Mouse (Mus musculus) limb, embryonic 10.5 days (tissue): ENCODE measurements at regions not wholly inside any gene's neighbourhood (a gene's known extent, or its start where the extent isn't known, plus 50 kb on each side); places are given as distances from the start of the nearest gene placed in this dataset.

Experiments used
- DNase-seq: peaks from one replicate; pipeline ENCODE4 v3.0.0-alpha.2; 2017; ENCODE audit warnings: low spot score
- H3K27ac ChIP-seq: fragments of 300-500 bp; sonication (generic); 2 replicates; pipeline ENCODE4 v1.5.1; 2016; ENCODE audit warnings: mild to moderate bottlenecking
- H3K27me3 ChIP-seq: fragments of 300-500 bp; sonication (generic); 2 replicates; pipeline ENCODE4 v1.6.1; 2016; ENCODE audit warnings: low read depth, mild to moderate bottlenecking; ENCODE audit not compliant: poor library complexity, severe bottlenecking
- H3K36me3 ChIP-seq: fragments of 300-500 bp; sonication (generic); 2 replicates; pipeline ENCODE4 v1.6.1; 2016; ENCODE audit warnings: mild to moderate bottlenecking, moderate library complexity
- H3K4me1 ChIP-seq: fragments of 300-500 bp; sonication (generic); 2 replicates; pipeline ENCODE4 v1.6.1; 2016
- H3K4me3 ChIP-seq: fragments of 300-500 bp; sonication (generic); 2 replicates; pipeline ENCODE4 v1.5.1; 2016; ENCODE audit warnings: mild to moderate bottlenecking, moderate library complexity
- H3K9me3 ChIP-seq: fragments of 300-500 bp; sonication (generic); replicated peaks from 2 replicates; pipeline ENCODE4 v1.6.1; 2016; ENCODE audit warnings: mild to moderate bottlenecking
- WGBS: fragments of 180-500 bp; shearing (Covaris S2); methylation state at CpG from one replicate; pipeline ENCODE4 v1.1.7; 2016; 5-methylcytosine and 5-hydroxymethylcytosine counted together

- Histone ChIP-seq H3K9me3 (no peaks in the 10 kb centered on the region), H3K4me1 (peaks cover 30% of the 10 kb centered on the region), H3K4me3 (no peak overlapping the region), H3K36me3 (no peaks in the 10 kb centered on the region), H3K27me3 (no peaks in the 10 kb centered on the region), H3K27ac (no peak overlapping the region)
- WGBS = 8% methylated on average over 5 of the region's 5 CpGs
- DNase-seq = no peak
Observed at GRCm38 (mm10) chr7:69810873-69811272, 555.7 kb downstream of the Nr2f2 start.

- 57% methylated on average over 8 of the region's 8 CpGs for WGBS
- H3K4me1 ChIP-seq = peaks cover 24% of the 10 kb centered on the region
- no peaks in the 10 kb centered on the region for H3K9me3 ChIP-seq
- no peak overlapping the region for H3K4me3 ChIP-seq
- no peak for DNase-seq
- H3K27me3 ChIP-seq = no peaks in the 10 kb centered on the region
- H3K27ac ChIP-seq = no peak overlapping the region
- no peaks in the 10 kb centered on the region for H3K36me3 ChIP-seq
Observed at GRCm38 (mm10) chr7:69807220-69807619, 559.3 kb downstream of the Nr2f2 start.

- Histone ChIP-seq H3K27me3 (no peaks in the 10 kb centered on the region), H3K4me1 (no peaks in the 10 kb centered on the region), H3K27ac (no peak overlapping the region), H3K4me3 (no peak overlapping the region), H3K36me3 (no peaks in the 10 kb centered on the region), H3K9me3 (no peaks in the 10 kb centered on the region)
- DNase-seq = no peak
- 86% methylated on average over 5 of the region's 5 CpGs for WGBS
Observed at GRCm38 (mm10) chr7:69770980-69771348, 595.6 kb downstream of the Nr2f2 start.

GRCm38 (mm10) chr7:69770313-69770979 is 596.1 kb downstream of the Nr2f2 start:
- WGBS = 69% methylated on average over 22 of the region's 22 CpGs
- Histone ChIP-seq H3K36me3 (no peaks in the 10 kb centered on the region), H3K4me1 (no peaks in the 10 kb centered on the region), H3K9me3 (no peaks in the 10 kb centered on the region), H3K27me3 (no peaks in the 10 kb centered on the region), H3K4me3 (no peak overlapping the region), H3K27ac (no peak overlapping the region)
- peak; percentile 28 for DNase-seq

GRCm38 (mm10) chr7:69766451-69766850 is 600.1 kb downstream of the Nr2f2 start:
- Histone ChIP-seq H3K36me3 (no peaks in the 10 kb centered on the region), H3K9me3 (no peaks in the 10 kb centered on the region), H3K4me1 (no peaks in the 10 kb centered on the region), H3K27me3 (no peaks in the 10 kb centered on the region), H3K27ac (no peak overlapping the region), H3K4me3 (no peak overlapping the region)
- DNase-seq = peak; percentile 29
- WGBS = 50% methylated on average over 4 of the region's 4 CpGs

- WGBS = 36% methylated on average over 6 of the region's 6 CpGs
- H3K4me3 ChIP-seq = no peak overlapping the region
- no peaks in the 10 kb centered on the region for H3K27me3 ChIP-seq
- H3K9me3 ChIP-seq = no peaks in the 10 kb centered on the region
- no peaks in the 10 kb centered on the region for H3K36me3 ChIP-seq
- H3K4me1 ChIP-seq = peaks cover 11% of the 10 kb centered on the region
- DNase-seq = no peak
- no peak overlapping the region for H3K27ac ChIP-seq
Observed at GRCm38 (mm10) chr7:69740495-69740894, 626.0 kb downstream of the Nr2f2 start.

GRCm38 (mm10) chr7:69738998-69739397 is 627.5 kb downstream of the Nr2f2 start:
- H3K4me1 ChIP-seq = peaks cover 11% of the 10 kb centered on the region
- H3K36me3 ChIP-seq = no peaks in the 10 kb centered on the region
- no peaks in the 10 kb centered on the region for H3K27me3 ChIP-seq
- WGBS = 90% methylated on average over 7 of the region's 7 CpGs
- DNase-seq = no peak
- no peaks in the 10 kb centered on the region for H3K9me3 ChIP-seq
- H3K4me3 ChIP-seq = no peak overlapping the region
- H3K27ac ChIP-seq = no peak overlapping the region

GRCm38 (mm10) chr7:69715081-69715480 is 651.5 kb downstream of the Nr2f2 start:
- no peaks in the 10 kb centered on the region for H3K4me1 ChIP-seq
- DNase-seq = no peak
- no peaks in the 10 kb centered on the region for H3K9me3 ChIP-seq
- no peaks in the 10 kb centered on the region for H3K27me3 ChIP-seq
- no peaks in the 10 kb centered on the region for H3K36me3 ChIP-seq
- WGBS = 91% methylated on average over 5 of the region's 5 CpGs
- no peak overlapping the region for H3K4me3 ChIP-seq
- no peak overlapping the region for H3K27ac ChIP-seq

- Histone ChIP-seq H3K9me3 (no peaks in the 10 kb centered on the region), H3K36me3 (no peaks in the 10 kb centered on the region), H3K4me3 (no peak overlapping the region), H3K4me1 (no peaks in the 10 kb centered on the region), H3K27ac (no peak overlapping the region), H3K27me3 (no peaks in the 10 kb centered on the region)
- WGBS = 84% methylated on average over 1 of the region's 1 CpGs
- DNase-seq = no peak
Observed at GRCm38 (mm10) chr7:69670211-69670610, 696.3 kb downstream of the Nr2f2 start.

GRCm38 (mm10) chr7:69655583-69655982 is 711.0 kb downstream of the Nr2f2 start:
- no peaks in the 10 kb centered on the region for H3K36me3 ChIP-seq
- 17% methylated on average over 9 of the region's 9 CpGs for whole genome bisulfite sequencing
- H3K9me3 ChIP-seq = no peaks in the 10 kb centered on the region
- no peak overlapping the region for H3K4me3 ChIP-seq
- no peak for DNase-seq
- H3K27me3 ChIP-seq = 0 out of 2 replicates have a peak, but pooled peaks cover 4% of the 10 kb centered on the region
- H3K27ac ChIP-seq = no peak overlapping the region
- peaks cover 4% of the 10 kb centered on the region; the same call in 1 of the 2 replicates for H3K4me1 ChIP-seq

GRCm38 (mm10) chr7:69645449-69645848 is 721.1 kb downstream of the Nr2f2 start:
- Histone ChIP-seq H3K4me1 (no peaks in the 10 kb centered on the region), H3K27ac (no peak overlapping the region), H3K36me3 (no peaks in the 10 kb centered on the region), H3K27me3 (no peaks in the 10 kb centered on the region), H3K4me3 (no peak overlapping the region), H3K9me3 (no peaks in the 10 kb centered on the region)
- DNase-seq = no peak
- WGBS = 80% methylated on average over 6 of the region's 6 CpGs

- WGBS = 54% methylated on average over 9 of the region's 9 CpGs
- no peaks in the 10 kb centered on the region for H3K36me3 ChIP-seq
- H3K4me3 ChIP-seq = no peak overlapping the region
- no peaks in the 10 kb centered on the region for H3K4me1 ChIP-seq
- H3K27ac ChIP-seq = no peak overlapping the region
- DNase-seq = no peak
- no peaks in the 10 kb centered on the region for H3K9me3 ChIP-seq
- H3K27me3 ChIP-seq = no peaks in the 10 kb centered on the region
Observed at GRCm38 (mm10) chr7:69641652-69642051, 724.9 kb downstream of the Nr2f2 start.

- 84% methylated on average over 3 of the region's 3 CpGs for WGBS
- no peak overlapping the region for H3K4me3 ChIP-seq
- DNase-seq = no peak
- H3K36me3 ChIP-seq = no peaks in the 10 kb centered on the region
- H3K27ac ChIP-seq = no peak overlapping the region
- no peaks in the 10 kb centered on the region for H3K27me3 ChIP-seq
- no peaks in the 10 kb centered on the region for H3K9me3 ChIP-seq
- no peaks in the 10 kb centered on the region for H3K4me1 ChIP-seq
Observed at GRCm38 (mm10) chr7:69599866-69600265, 766.7 kb downstream of the Nr2f2 start.

- DNase-seq = no peak
- H3K27me3 ChIP-seq = no peaks in the 10 kb centered on the region
- H3K27ac ChIP-seq = no peak overlapping the region
- H3K36me3 ChIP-seq = no peaks in the 10 kb centered on the region
- WGBS = 49% methylated on average over 6 of the region's 6 CpGs
- H3K4me1 ChIP-seq = peaks cover 34% of the 10 kb centered on the region
- H3K9me3 ChIP-seq = no peaks in the 10 kb centered on the region
- H3K4me3 ChIP-seq = no peak overlapping the region
Observed at GRCm38 (mm10) chr7:69585716-69586115, 780.8 kb downstream of the Nr2f2 start.
